Mouse (Mus musculus): ENCODE measurements around the gene Cftr.

GRCm38 (mm10) chr6:18310983-18311382 lies 140.5 kb downstream of the Cftr start:
- no peak for TF ChIP-seq E2F4 (IDR thresholded peaks at IDR 0.05; ENCODE audit: insufficient read depth)
- TF ChIP-seq POLR2A (IDR thresholded peaks at IDR 0.05; ENCODE audit: insufficient read length, low read depth) = no peak
- TF ChIP-seq MYOD1 (IDR thresholded peaks at IDR 0.05; ENCODE audit: control insufficient read depth in 1 of 3, insufficient read length in 2 of 3, low read depth in 2 of 3) = no peak
- no peak for TF ChIP-seq POLR2AphosphoS2 (IDR thresholded peaks at IDR 0.05; ENCODE audit: insufficient read length, low read depth)
- TF ChIP-seq TCF3 (IDR thresholded peaks at IDR 0.05; ENCODE audit: insufficient read length, low read depth) = no peak
- TF ChIP-seq CEBPB (IDR thresholded peaks at IDR 0.05; ENCODE audit: insufficient read depth, poor library complexity, severe bottlenecking) = no peak
- TF ChIP-seq TCF12 (IDR thresholded peaks at IDR 0.05; ENCODE audit: insufficient read depth, poor library complexity, severe bottlenecking) = no peak
- TF ChIP-seq MAX (IDR thresholded peaks at IDR 0.05; ENCODE audit: low read depth) = no peak
- TF ChIP-seq USF1 (IDR thresholded peaks at IDR 0.05; ENCODE audit: low read depth) = no peak
- no peak for TF ChIP-seq SRF (IDR thresholded peaks at IDR 0.05; ENCODE audit: control insufficient read depth, insufficient read length, low read depth)
- no peak for TF ChIP-seq REST (IDR thresholded peaks at IDR 0.05; ENCODE audit: insufficient read depth, insufficient read length)
- no peak for TF ChIP-seq MYOG (IDR thresholded peaks at IDR 0.05; ENCODE audit: control insufficient read depth in 1 of 3, insufficient read depth in 1 of 3, insufficient read length in 2 of 3, low read depth in 2 of 3)

Measured in myocyte (in vitro differentiated cells).